Mouse (Mus musculus) MEL (cell line): ENCODE results near the gene Nfkbid. TPM values are rescaled to one million over a fixed set of nuclear protein-coding genes. Genes with fewer than 3 reads are reported as not detected.

ENCODE experiments used
- DNase-seq: peaks from one replicate; pipeline ENCODE4 v3.0.0; 2011; ENCODE audit warnings: low read depth, low spot score
- H3K27ac ChIP-seq: 2 replicates; pipeline ENCODE4 v1.5.1; 2012; ENCODE audit warnings: low read depth, mild to moderate bottlenecking, control low read depth, low read length, moderate library complexity; ENCODE audit not compliant: control insufficient read depth
- H3K27me3 ChIP-seq, 2 experiments: fragments of 150-350 bp in 1 of 2; sonication (generic) in 1 of 2; 2 replicates each; pipeline ENCODE4 v1.6.1; 2012; ENCODE audit warnings: low read length in 2 of 2, mild to moderate bottlenecking in 2 of 2, improper control_type of control experiment in 1 of 2, moderate library complexity in 1 of 2; ENCODE audit not compliant: insufficient read depth in 2 of 2, control insufficient read depth in 1 of 2
- H3K36me3 ChIP-seq, 2 experiments: 2 replicates each; pipeline ENCODE4 v1.6.1; 2012 to 2014; ENCODE audit warnings: low read length in 2 of 2, improper control_type of control experiment in 1 of 2, inconsistent platforms in 1 of 2, mild to moderate bottlenecking in 1 of 2; ENCODE audit not compliant: insufficient read depth in 2 of 2, control insufficient read depth in 1 of 2
- H3K4me1 ChIP-seq, 2 experiments: fragments of 150-350 bp in 1 of 2; sonication (generic) in 1 of 2; 2 replicates each; pipeline ENCODE4 v1.6.1; 2012; ENCODE audit warnings: low read length in 2 of 2, improper control_type of control experiment in 1 of 2, mild to moderate bottlenecking in 1 of 2; ENCODE audit not compliant: insufficient read depth in 2 of 2, control insufficient read depth in 1 of 2
- H3K4me3 ChIP-seq, 2 experiments: fragments of 150-350 bp in 1 of 2; sonication (generic) in 1 of 2; 2 replicates each; pipeline ENCODE4 v1.5.1; 2012; ENCODE audit warnings: low read depth in 2 of 2, low read length in 2 of 2, mild to moderate bottlenecking in 2 of 2, moderate library complexity in 2 of 2, control low read depth in 1 of 2, improper control_type of control experiment in 1 of 2; ENCODE audit not compliant: control insufficient read depth in 1 of 2, insufficient read depth in 1 of 2
- H3K79me2 ChIP-seq: 2 replicates; pipeline ENCODE4 v1.6.1; 2012; ENCODE audit warnings: mild to moderate bottlenecking, low read length, moderate library complexity; ENCODE audit not compliant: control insufficient read depth, poor library complexity, insufficient read depth
- H3K9ac ChIP-seq: 2 replicates; pipeline ENCODE4 v1.6.1; 2012; ENCODE audit warnings: low read depth, mild to moderate bottlenecking, control low read depth, low read length, moderate library complexity; ENCODE audit not compliant: control insufficient read depth, poor library complexity, severe bottlenecking
- H3K9me3 ChIP-seq: fragments of 150-350 bp; sonication (generic); replicated peaks from 2 replicates; pipeline ENCODE4 v1.6.1; 2012; ENCODE audit warnings: mild to moderate bottlenecking, low read length, improper control_type of control experiment, moderate library complexity; ENCODE audit not compliant: insufficient read depth
- CHD1 ChIP-seq: IDR thresholded peaks from 2 replicates; pipeline ENCODE4 v1.6.1; 2012; ENCODE audit warnings: low read depth, mild to moderate bottlenecking, inconsistent platforms, low read length, improper control_type of control experiment
- ELF1 ChIP-seq: IDR thresholded peaks from 2 replicates; pipeline ENCODE4 v1.6.1; 2014; ENCODE audit warnings: low read depth, mild to moderate bottlenecking, inconsistent platforms, low read length, improper control_type of control experiment, moderate library complexity
- EP300 ChIP-seq, 2 experiments: IDR thresholded peaks; 2 replicates each; pipeline ENCODE4 v1.6.1; 2011; ENCODE audit warnings: improper control_type of control experiment in 2 of 2, low read length in 2 of 2, low read depth in 1 of 2, mild to moderate bottlenecking in 1 of 2
- ETS1 ChIP-seq: IDR thresholded peaks from 2 replicates; pipeline ENCODE4 v1.6.1; 2012; ENCODE audit warnings: low read depth, mild to moderate bottlenecking, inconsistent platforms, low read length, improper control_type of control experiment, moderate library complexity
- GATA1 ChIP-seq: IDR thresholded peaks from 2 replicates; pipeline ENCODE4 v1.6.1; 2011; ENCODE audit warnings: low read depth, low read length, improper control_type of control experiment
- HCFC1 ChIP-seq: IDR thresholded peaks from 2 replicates; pipeline ENCODE4 v1.6.1; 2012; ENCODE audit warnings: low read depth, mild to moderate bottlenecking, inconsistent platforms, low read length, improper control_type of control experiment, moderate library complexity
- JUND ChIP-seq: IDR thresholded peaks from 2 replicates; pipeline ENCODE4 v1.6.1; 2011; ENCODE audit warnings: low read depth, mild to moderate bottlenecking, improper control_type of control experiment, low read length
- KAT2A ChIP-seq: conservative IDR thresholded peaks from 2 replicates; pipeline ENCODE4 v1.6.1; 2012; ENCODE audit warnings: low read depth, low read length, improper control_type of control experiment, inconsistent platforms
- MAFK ChIP-seq: IDR thresholded peaks from 2 replicates; pipeline ENCODE4 v1.6.1; 2011; ENCODE audit warnings: low read depth, mild to moderate bottlenecking, low read length, improper control_type of control experiment, borderline replicate concordance
- MAX ChIP-seq: IDR thresholded peaks from 2 replicates; pipeline ENCODE4 v1.6.1; 2011; ENCODE audit warnings: low read length, improper control_type of control experiment
- MAZ ChIP-seq: IDR thresholded peaks from 2 replicates; pipeline ENCODE4 v1.6.1; 2012; ENCODE audit warnings: low read depth, mild to moderate bottlenecking, inconsistent platforms, low read length, improper control_type of control experiment
- MXI1 ChIP-seq: IDR thresholded peaks from 2 replicates; pipeline ENCODE4 v1.6.1; 2011; ENCODE audit warnings: mild to moderate bottlenecking, low read depth, low read length, improper control_type of control experiment
- MYC ChIP-seq: IDR thresholded peaks from 2 replicates; pipeline ENCODE4 v1.6.1; 2011; ENCODE audit warnings: low read depth, mild to moderate bottlenecking, low read length, improper control_type of control experiment, moderate library complexity
- NELFE ChIP-seq: IDR thresholded peaks from 2 replicates; pipeline ENCODE4 v1.6.1; 2011; ENCODE audit warnings: low read depth, low read length, improper control_type of control experiment
- NRF1 ChIP-seq: IDR thresholded peaks from 2 replicates; pipeline ENCODE4 v1.6.1; 2014; ENCODE audit warnings: low read depth, mild to moderate bottlenecking, inconsistent platforms, low read length, improper control_type of control experiment, moderate library complexity; ENCODE audit not compliant: poor library complexity, insufficient read depth, severe bottlenecking
- POLR2AphosphoS2 ChIP-seq: IDR thresholded peaks from 2 replicates; pipeline ENCODE4 v1.6.1; 2011; ENCODE audit warnings: low read length, improper control_type of control experiment
- POLR2AphosphoS5 ChIP-seq: IDR thresholded peaks from 2 replicates; pipeline ENCODE4 v1.6.1; 2012; ENCODE audit warnings: low read depth, borderline replicate concordance, mild to moderate bottlenecking, inconsistent platforms, low read length, moderate library complexity, mixed read lengths
- RCOR1 ChIP-seq: IDR thresholded peaks from 2 replicates; pipeline ENCODE4 v1.6.1; 2012; ENCODE audit warnings: low read depth, mild to moderate bottlenecking, inconsistent platforms, low read length, improper control_type of control experiment
- SMC3 ChIP-seq: IDR thresholded peaks from 2 replicates; pipeline ENCODE4 v1.6.1; 2011; ENCODE audit warnings: low read depth, low read length, improper control_type of control experiment
- TBP ChIP-seq: IDR thresholded peaks from 2 replicates; pipeline ENCODE4 v1.8.0; 2011; ENCODE audit warnings: low read depth, low read length, improper control_type of control experiment
- TCF12 ChIP-seq: IDR thresholded peaks from 2 replicates; pipeline ENCODE4 v1.6.1; 2014; ENCODE audit warnings: low read depth, mild to moderate bottlenecking, inconsistent platforms, low read length, improper control_type of control experiment, moderate library complexity
- USF1 ChIP-seq: IDR thresholded peaks from 2 replicates; pipeline ENCODE4 v1.6.1; 2014; ENCODE audit warnings: low read depth, mild to moderate bottlenecking, inconsistent platforms, low read length, improper control_type of control experiment, moderate library complexity
- USF2 ChIP-seq, 2 experiments: IDR thresholded peaks; 2 replicates each; pipeline ENCODE4 v1.6.1; 2011 to 2012; ENCODE audit warnings: improper control_type of control experiment in 2 of 2, low read length in 2 of 2, borderline replicate concordance in 1 of 2, inconsistent platforms in 1 of 2, low read depth in 1 of 2, mild to moderate bottlenecking in 1 of 2; ENCODE audit not compliant: insufficient read depth in 1 of 2
- ZC3H11A ChIP-seq: IDR thresholded peaks from 2 replicates; pipeline ENCODE4 v1.6.1; 2012; ENCODE audit warnings: low read depth, mild to moderate bottlenecking, inconsistent platforms, low read length, improper control_type of control experiment
- ZKSCAN1 ChIP-seq: IDR thresholded peaks from 2 replicates; pipeline ENCODE4 v1.6.1; 2012; ENCODE audit warnings: low read depth, mild to moderate bottlenecking, inconsistent platforms, low read length, improper control_type of control experiment, moderate library complexity
- ZMIZ1 ChIP-seq: IDR thresholded peaks from 2 replicates; pipeline ENCODE4 v1.6.1; 2012; ENCODE audit warnings: low read depth, mild to moderate bottlenecking, inconsistent platforms, low read length, improper control_type of control experiment, moderate library complexity
- ZNF384 ChIP-seq: IDR thresholded peaks from 2 replicates; pipeline ENCODE4 v1.6.1; 2012; ENCODE audit warnings: low read depth, mild to moderate bottlenecking, inconsistent platforms, low read length, improper control_type of control experiment
- polyA plus RNA-seq, 2 experiments: library from polyadenylated mRNA; stranded (reverse) in 1 of 2; unstranded in 1 of 2; fragments of >175 nt in 1 of 2; fragments of >200 nt in 1 of 2; gene quantifications; 2 replicates each; pipeline versions ENCODE4 v1.2.1 to v1.2.4; 2012; ENCODE audit warnings: low replicate concordance in 2 of 2, low read depth in 1 of 2; ENCODE audit not compliant: insufficient read length in 2 of 2, insufficient read depth in 1 of 2, missing spikeins in 1 of 2
- total RNA-seq: library from RNA; depleted of rRNA; stranded (reverse); fragments of 300-350 nt; gene quantifications from 2 replicates; pipeline ENCODE4 v1.2.3, GENCODE M21; 2012

The Nfkbid gene
- total and polyA plus RNA-seq, 3 experiments = 7.0 to 16.7 TPM; not detected in 1

- TF ChIP-seq SMC3 (no peak), ZMIZ1 (peak; percentile 63; the same call in 1 of the 2 replicates), MAFK (no peak), CHD1 (0 out of 2 replicates have a peak, but pooled peaks have one; percentile 48), TBP (no peak; the same call in none of the 2 replicates)
These were observed 1.7 kb upstream of the Nfkbid start, which contains the start of gene Hcst (continued) for GRCm38 (mm10) chr7:30419561-30420499.

- peaks cover 21% of the 10 kb centered on the region for H3K79me2 ChIP-seq
- peak overlapping the region; percentile 73 for H3K9ac ChIP-seq
- peaks cover 1 to 19% of the 10 kb centered on the region in 2 experiments; a peak in 2 of 4 replicates for H3K36me3 ChIP-seq
- peak; percentile 50 for DNase-seq
- H3K4me3 ChIP-seq = peak overlapping the region; percentile 75 to 77
- H3K27me3 ChIP-seq = no peaks in the 10 kb centered on the region
- no peaks in the 10 kb centered on the region for H3K9me3 ChIP-seq
- TF ChIP-seq TCF12 = no peak
- no peak for TF ChIP-seq JUND
- no peak for TF ChIP-seq GATA1
- no peak for TF ChIP-seq NRF1
- TF ChIP-seq MYC = peak; percentile 81; the same call in 1 of the 2 replicates
- no peak for TF ChIP-seq ZC3H11A
- TF ChIP-seq MAZ = no peak
- TF ChIP-seq MXI1 = peak; percentile 46; the same call in 1 of the 2 replicates
- TF ChIP-seq ZKSCAN1 = no peak
- peak; percentile 71 for TF ChIP-seq MAX
- TF ChIP-seq ZNF384 = no peak
- no peak for TF ChIP-seq POLR2AphosphoS5
- no peak for TF ChIP-seq ETS1
- TF ChIP-seq RCOR1 = no peak
- no peak for TF ChIP-seq NELFE
- no peak for TF ChIP-seq POLR2AphosphoS2
- no peak for TF ChIP-seq EP300 (IDR thresholded peaks at IDR 0.05; ENCODE audit: low read depth in 1 of 2, low read length in 2 of 2)
- TF ChIP-seq MAFK = no peak
- TF ChIP-seq KAT2A = no peak
- no peak for TF ChIP-seq USF2 (IDR thresholded peaks at IDR 0.05; ENCODE audit: borderline replicate concordance in 1 of 2, insufficient read depth in 1 of 2, low read depth in 1 of 2, low read length in 2 of 2)
- no peak for TF ChIP-seq HCFC1
- no peak for TF ChIP-seq USF1
- no peak for TF ChIP-seq ELF1
- TF ChIP-seq, all 39 proteins: peak for 3
- Histone ChIP-seq H3K27ac (peak overlapping the region; percentile 92), H3K4me1 (peaks cover 0 to 28% of the 10 kb centered on the region in 2 experiments; a peak in 3 of 4 replicates)
These were observed 859 bp upstream of the Nfkbid start for GRCm38 (mm10) chr7:30420673-30421072.
